Mouse (Mus musculus) splenic B cell, adult 2 months (primary cell): ENCODE results near the gene Itpr1.
A peak's percentile ranks its signal among the peaks of the same experiment; 100 is the strongest.

Experiments
- DNase-seq: peaks from one replicate; pipeline ENCODE4 v3.0.0-alpha.2; 2011; ENCODE audit warnings: low read depth, low spot score
- H3K27me3 ChIP-seq: 2 replicates; pipeline ENCODE4 v1.6.1; 2012; ENCODE audit warnings: mild to moderate bottlenecking, low read length, moderate library complexity, mixed read lengths; ENCODE audit not compliant: control insufficient read depth, poor library complexity, insufficient read depth, severe bottlenecking
- H3K36me3 ChIP-seq: 2 replicates; pipeline ENCODE4 v1.6.1; 2012; ENCODE audit warnings: mild to moderate bottlenecking, low read length, moderate library complexity, mixed read lengths; ENCODE audit not compliant: control insufficient read depth, poor library complexity, insufficient read depth, severe bottlenecking

The Itpr1 gene

GRCm38 (mm10) chr6:108198286-108198685 lies 14.6 kb upstream of the Itpr1 start:
- no peaks in the 10 kb centered on the region for H3K36me3 ChIP-seq
- H3K27me3 ChIP-seq: no peaks in the 10 kb centered on the region
- no peak for DNase-seq

- DNase-seq: no peak
- Histone ChIP-seq H3K36me3 (no peaks in the 10 kb centered on the region), H3K27me3 (no peaks in the 10 kb centered on the region)
Observed at GRCm38 (mm10) chr6:108204322-108204721, 8.6 kb upstream of the Itpr1 start.

- no peaks in the 10 kb centered on the region for H3K27me3 ChIP-seq
- H3K36me3 ChIP-seq: no peaks in the 10 kb centered on the region
- DNase-seq: no peak
Observed at GRCm38 (mm10) chr6:108206145-108206544, 6.8 kb upstream of the Itpr1 start.

- Histone ChIP-seq H3K36me3 (no peaks in the 10 kb centered on the region), H3K27me3 (no peaks in the 10 kb centered on the region)
- DNase-seq: no peak
Observed at GRCm38 (mm10) chr6:108206914-108207566, 5.9 kb upstream of the Itpr1 start.

- H3K27me3 ChIP-seq: no peaks in the 10 kb centered on the region
- DNase-seq: peak; percentile 32
- H3K36me3 ChIP-seq: peaks cover under 1% of the 10 kb centered on the region; the same call in 1 of the 2 replicates
Observed at GRCm38 (mm10) chr6:108211896-108212880, 708 bp upstream of the Itpr1 start.

GRCm38 (mm10) chr6:108213481-108214293 lies 791 bp downstream of the Itpr1 start:
- no peaks in the 10 kb centered on the region for H3K27me3 ChIP-seq
- peak; percentile 22 for DNase-seq
- H3K36me3 ChIP-seq: peaks cover 4% of the 10 kb centered on the region; the same call in 1 of the 2 replicates

- Histone ChIP-seq H3K27me3 (no peaks in the 10 kb centered on the region), H3K36me3 (peaks cover 5% of the 10 kb centered on the region; the same call in 1 of the 2 replicates)
- peak; percentile 49 for DNase-seq
Observed at GRCm38 (mm10) chr6:108214294-108214925, 1.5 kb downstream of the Itpr1 start.

- no peaks in the 10 kb centered on the region for H3K27me3 ChIP-seq
- peaks cover 7% of the 10 kb centered on the region; the same call in 1 of the 2 replicates for H3K36me3 ChIP-seq
- no peak for DNase-seq
Observed at GRCm38 (mm10) chr6:108216091-108216490, 3.2 kb downstream of the Itpr1 start.

- DNase-seq: no peak
- Histone ChIP-seq H3K36me3 (peaks cover 7% of the 10 kb centered on the region; the same call in 1 of the 2 replicates), H3K27me3 (no peaks in the 10 kb centered on the region)
Observed at GRCm38 (mm10) chr6:108216832-108217231, 3.9 kb downstream of the Itpr1 start.

GRCm38 (mm10) chr6:108217987-108218386 lies 5.1 kb downstream of the Itpr1 start:
- no peaks in the 10 kb centered on the region for H3K27me3 ChIP-seq
- no peak for DNase-seq
- H3K36me3 ChIP-seq: peaks cover 7% of the 10 kb centered on the region; the same call in 1 of the 2 replicates

- H3K36me3 ChIP-seq: peaks cover 4% of the 10 kb centered on the region; the same call in 1 of the 2 replicates
- no peak for DNase-seq
- no peaks in the 10 kb centered on the region for H3K27me3 ChIP-seq
Observed at GRCm38 (mm10) chr6:108222435-108222834, 9.5 kb downstream of the Itpr1 start.

GRCm38 (mm10) chr6:108222875-108223274 lies 10.0 kb downstream of the Itpr1 start:
- H3K27me3 ChIP-seq: no peaks in the 10 kb centered on the region
- peak; percentile 59 for DNase-seq

GRCm38 (mm10) chr6:108224361-108224760 lies 11.5 kb downstream of the Itpr1 start:
- H3K27me3 ChIP-seq: no peaks in the 10 kb centered on the region
- peaks cover 2% of the 10 kb centered on the region; the same call in 1 of the 2 replicates for H3K36me3 ChIP-seq
- no peak for DNase-seq

More at GRCm38 (mm10) chr6:108222875-108223274, 10.0 kb downstream of the Itpr1 start:
- peaks cover 3% of the 10 kb centered on the region; the same call in 1 of the 2 replicates for H3K36me3 ChIP-seq

GRCm38 (mm10) chr6:108225027-108225426 lies 12.1 kb downstream of the Itpr1 start:
- no peaks in the 10 kb centered on the region; the same call in 1 of the 2 replicates for H3K36me3 ChIP-seq
- DNase-seq: no peak
- no peaks in the 10 kb centered on the region for H3K27me3 ChIP-seq
